Mouse (Mus musculus) neural tube, embryonic 12.5 days (tissue): ENCODE results near the gene Foxr1. TPM values are rescaled to one million over a fixed set of nuclear protein-coding genes. Genes with fewer than 3 reads are reported as not detected.

Source experiments
- ATAC-seq: fragments of 200-750 bp; cut with Nextera tagmentation; 2 replicates; pipeline ENCODE4 v1.8.0; 2017; ENCODE audit warnings: low read depth, mild to moderate bottlenecking, moderate TSS enrichment, moderate library complexity; ENCODE audit not compliant: low FRiP score
- H3K27ac ChIP-seq: fragments of 300-500 bp; sonication (generic); 2 replicates; pipeline ENCODE4 v1.5.1; 2016
- H3K27me3 ChIP-seq: fragments of 300-500 bp; sonication (generic); replicated peaks from 2 replicates; pipeline ENCODE4 v1.6.1; 2016; ENCODE audit warnings: mild to moderate bottlenecking
- H3K36me3 ChIP-seq: fragments of 300-500 bp; sonication (generic); 2 replicates; pipeline ENCODE4 v1.6.1; 2016; ENCODE audit warnings: mild to moderate bottlenecking
- H3K4me1 ChIP-seq: fragments of 300-500 bp; sonication (generic); 2 replicates; pipeline ENCODE4 v1.6.1; 2016
- H3K4me2 ChIP-seq: fragments of 300-500 bp; sonication (generic); replicated peaks from 2 replicates; pipeline ENCODE4 v1.6.1; 2016; ENCODE audit warnings: mild to moderate bottlenecking
- H3K4me3 ChIP-seq: fragments of 300-500 bp; sonication (generic); 2 replicates; pipeline ENCODE4 v1.5.1; 2016
- H3K9ac ChIP-seq: fragments of 300-500 bp; sonication (generic); 2 replicates; pipeline ENCODE4 v1.6.1; 2016; ENCODE audit warnings: mild to moderate bottlenecking
- H3K9me3 ChIP-seq: fragments of 300-500 bp; sonication (generic); 2 replicates; pipeline ENCODE4 v1.6.1; 2016; ENCODE audit warnings: mild to moderate bottlenecking
- WGBS: fragments of 180-500 bp; shearing (Covaris S2); methylation state at CpG from one replicate; pipeline ENCODE4 v1.1.7; 2016; 5-methylcytosine and 5-hydroxymethylcytosine counted together
- polyA plus RNA-seq: library from polyadenylated mRNA; unstranded; fragments of >200 nt; fragmentation: Nextera tagmentation; extraction: Ambion mirVana; gene quantifications from 2 replicates; pipeline ENCODE4 v1.2.1, GENCODE M21; 2016

Gene Foxr1
- polyA plus RNA-seq, 1 experiment from 2014 or later = not detected

GRCm38 (mm10) chr9:44483510-44484044 lies 42.6 kb upstream of the Foxr1 start:
- peak overlapping the region; percentile 97 for H3K4me3 ChIP-seq
- peaks cover 66% of the 10 kb centered on the region for H3K4me1 ChIP-seq
- H3K9ac ChIP-seq = peak overlapping the region; percentile 97
- H3K27ac ChIP-seq = peak overlapping the region; percentile 92; the same call in 1 of the 2 replicates
- peak; percentile 35 for ATAC-seq
- no peaks in the 10 kb centered on the region for H3K27me3 ChIP-seq
- peak overlapping the region; percentile 94 for H3K4me2 ChIP-seq
- WGBS = 0% methylated on average over 12 of the region's 12 CpGs
- H3K36me3 ChIP-seq = no peaks in the 10 kb centered on the region
- H3K9me3 ChIP-seq = no peaks in the 10 kb centered on the region

GRCm38 (mm10) chr9:44483041-44483509 lies 42.1 kb upstream of the Foxr1 start:
- Histone ChIP-seq H3K4me3 (peak overlapping the region; percentile 97), H3K9me3 (no peaks in the 10 kb centered on the region), H3K27ac (peak overlapping the region; percentile 92), H3K4me1 (peaks cover 62% of the 10 kb centered on the region), H3K4me2 (peak overlapping the region; percentile 94), H3K9ac (peak overlapping the region; percentile 97), H3K36me3 (no peaks in the 10 kb centered on the region), H3K27me3 (no peaks in the 10 kb centered on the region)
- WGBS = under 1% methylated on average over 38 of the region's 39 CpGs
- ATAC-seq = no peak

- Histone ChIP-seq H3K4me2 (peak within 1 kb of the TSS; percentile 94), H3K36me3 (no peaks in the 10 kb centered on the region), H3K27ac (peak within 1 kb of the TSS; percentile 92), H3K27me3 (no peaks in the 10 kb centered on the region), H3K9me3 (no peaks in the 10 kb centered on the region), H3K4me1 (peaks cover 62% of the 10 kb centered on the region), H3K9ac (peak within 1 kb of the TSS; percentile 97), H3K4me3 (peak within 1 kb of the TSS; percentile 97)
- ATAC-seq = peak; percentile 58
- under 1% methylated on average over 30 of the region's 31 CpGs for WGBS
Observed at GRCm38 (mm10) chr9:44482552-44482951, 41.6 kb upstream of the Foxr1 start, which contains the start of gene Bcl9l. Gene Bcl9l (plus strand): TSS chr9:44482825.

- H3K27me3 ChIP-seq = no peaks in the 10 kb centered on the region
- peak overlapping the region; percentile 97 for H3K4me3 ChIP-seq
- peak overlapping the region; percentile 94 for H3K4me2 ChIP-seq
- H3K27ac ChIP-seq = peak overlapping the region; percentile 92; the same call in 1 of the 2 replicates
- H3K9ac ChIP-seq = 0 out of 2 replicates have a peak overlapping the region, but pooled peaks have one; percentile 26
- no peaks in the 10 kb centered on the region for H3K36me3 ChIP-seq
- H3K9me3 ChIP-seq = no peaks in the 10 kb centered on the region
- H3K4me1 ChIP-seq = peaks cover 61% of the 10 kb centered on the region
- ATAC-seq = no peak; the same call in 1 of the 2 replicates
- 12% methylated on average over 3 of the region's 3 CpGs for WGBS
Observed at GRCm38 (mm10) chr9:44482112-44482511, 41.2 kb upstream of the Foxr1 start.

GRCm38 (mm10) chr9:44479628-44480428 lies 38.9 kb upstream of the Foxr1 start:
- H3K4me1 ChIP-seq = peaks cover 38% of the 10 kb centered on the region
- no peaks in the 10 kb centered on the region for H3K9me3 ChIP-seq
- H3K27me3 ChIP-seq = 0 out of 2 replicates have a peak, but pooled peaks cover 3% of the 10 kb centered on the region
- H3K9ac ChIP-seq = peak overlapping the region; percentile 81
- peak overlapping the region; percentile 69 for H3K4me3 ChIP-seq
- peak; percentile 38 for ATAC-seq
- under 1% methylated on average over 26 of the region's 26 CpGs for WGBS
- H3K36me3 ChIP-seq = no peaks in the 10 kb centered on the region
- H3K27ac ChIP-seq = peak overlapping the region; percentile 92
- H3K4me2 ChIP-seq = peak overlapping the region; percentile 99

DNA sequence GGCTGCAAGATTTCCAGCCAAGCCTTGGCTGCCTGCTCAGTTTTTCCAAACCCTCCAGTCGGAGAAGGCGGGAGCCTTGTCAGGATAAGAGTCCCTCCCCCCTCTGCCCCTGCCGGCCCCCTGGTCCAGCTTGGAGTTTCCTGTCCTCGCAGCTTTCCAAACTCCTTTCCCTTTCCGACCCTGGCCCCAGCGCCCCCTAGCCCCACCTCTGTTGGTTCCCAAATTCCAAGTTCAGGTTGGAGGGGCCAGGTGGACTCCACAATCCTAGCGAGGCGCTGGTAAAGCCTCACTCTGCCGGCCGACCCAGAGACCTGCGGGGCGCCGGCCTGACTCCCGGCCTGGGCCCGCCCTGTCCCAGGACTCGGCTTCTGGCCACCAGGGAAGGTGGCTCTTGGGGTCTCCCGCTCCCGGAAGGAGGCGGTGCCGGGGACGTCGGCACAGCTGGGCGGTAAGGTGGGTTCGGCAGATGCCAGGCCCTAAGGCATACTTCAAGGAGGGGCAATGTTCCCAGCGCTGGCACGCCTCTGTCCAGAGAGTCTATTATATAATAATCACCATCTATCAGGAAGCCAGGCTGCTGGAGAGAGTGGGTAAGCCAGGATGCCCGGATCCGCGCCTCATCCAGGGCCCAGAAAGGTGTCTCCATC lies 38.1 kb upstream of the Foxr1 start:
- ATAC-seq = peak; percentile 43
- under 1% methylated on average over 29 of the region's 29 CpGs for WGBS
- peak overlapping the region; percentile 92 for H3K27ac ChIP-seq
- peak overlapping the region; percentile 99 for H3K4me2 ChIP-seq
- no peaks in the 10 kb centered on the region for H3K9me3 ChIP-seq
- no peaks in the 10 kb centered on the region for H3K36me3 ChIP-seq
- H3K4me1 ChIP-seq = peaks cover 30% of the 10 kb centered on the region
- peak overlapping the region; percentile 81 for H3K9ac ChIP-seq
- 0 out of 2 replicates have a peak, but pooled peaks cover 3% of the 10 kb centered on the region for H3K27me3 ChIP-seq
- peak overlapping the region; percentile 69 for H3K4me3 ChIP-seq

GRCm38 (mm10) chr9:44478229-44478921 lies 37.4 kb upstream of the Foxr1 start:
- Histone ChIP-seq H3K4me3 (peak overlapping the region; percentile 69), H3K9me3 (no peaks in the 10 kb centered on the region)
- peak; percentile 52 for ATAC-seq

GRCm38 (mm10) chr9:44477339-44478228 lies 36.6 kb upstream of the Foxr1 start:
- peaks cover 26% of the 10 kb centered on the region for H3K4me1 ChIP-seq
- no peak for ATAC-seq
- peak overlapping the region; percentile 81; the same call in 1 of the 2 replicates for H3K9ac ChIP-seq
- H3K27me3 ChIP-seq = 0 out of 2 replicates have a peak, but pooled peaks cover 3% of the 10 kb centered on the region
- peak overlapping the region; percentile 69 for H3K4me3 ChIP-seq
- 0 out of 2 replicates have a peak overlapping the region, but pooled peaks have one; percentile 22 for H3K27ac ChIP-seq
- no peaks in the 10 kb centered on the region for H3K9me3 ChIP-seq
- 5% methylated on average over 24 of the region's 24 CpGs for WGBS
- H3K36me3 ChIP-seq = no peaks in the 10 kb centered on the region
- H3K4me2 ChIP-seq = peak overlapping the region; percentile 99

More at GRCm38 (mm10) chr9:44478229-44478921, 37.4 kb upstream of the Foxr1 start:
- peaks cover 26% of the 10 kb centered on the region for H3K4me1 ChIP-seq
- H3K36me3 ChIP-seq = no peaks in the 10 kb centered on the region
- 0 out of 2 replicates have a peak, but pooled peaks cover 3% of the 10 kb centered on the region for H3K27me3 ChIP-seq
- peak overlapping the region; percentile 81 for H3K9ac ChIP-seq
- H3K27ac ChIP-seq = peak overlapping the region; percentile 92
- peak overlapping the region; percentile 99 for H3K4me2 ChIP-seq
- under 1% methylated on average over 21 of the region's 27 CpGs for WGBS

GRCm38 (mm10) chr9:44475936-44476335 lies 35.0 kb upstream of the Foxr1 start:
- Histone ChIP-seq H3K36me3 (no peaks in the 10 kb centered on the region), H3K9me3 (no peaks in the 10 kb centered on the region), H3K9ac (no peak overlapping the region), H3K4me2 (no peak overlapping the region), H3K27ac (no peak overlapping the region), H3K4me3 (no peak overlapping the region), H3K27me3 (0 out of 2 replicates have a peak, but pooled peaks cover 3% of the 10 kb centered on the region), H3K4me1 (peaks cover 21% of the 10 kb centered on the region)
- ATAC-seq = no peak
- WGBS = 91% methylated on average over 3 of the region's 3 CpGs

GRCm38 (mm10) chr9:44474327-44474726 lies 33.4 kb upstream of the Foxr1 start:
- no peaks in the 10 kb centered on the region for H3K9me3 ChIP-seq
- ATAC-seq = no peak
- no peak overlapping the region for H3K27ac ChIP-seq
- no peak overlapping the region for H3K9ac ChIP-seq
- no peaks in the 10 kb centered on the region for H3K36me3 ChIP-seq
- H3K4me3 ChIP-seq = no peak overlapping the region
- WGBS = 43% methylated on average over 1 of the region's 1 CpGs
- H3K27me3 ChIP-seq = 0 out of 2 replicates have a peak, but pooled peaks cover 3% of the 10 kb centered on the region
- no peak overlapping the region for H3K4me2 ChIP-seq
- peaks cover 13% of the 10 kb centered on the region; the same call in 1 of the 2 replicates for H3K4me1 ChIP-seq
